Mouse (Mus musculus) midbrain, embryonic 15.5 days (tissue): ENCODE data around the gene Acox3. TPM values are rescaled to one million over a fixed set of nuclear protein-coding genes. Genes with fewer than 3 reads are reported as not detected.

Experiments
- ATAC-seq: fragments of 200-750 bp; cut with Nextera tagmentation; replicated peaks from 2 replicates; pipeline ENCODE4 v1.8.0; 2017; ENCODE audit warnings: moderate TSS enrichment
- H3K27ac ChIP-seq: fragments of 300-500 bp; sonication (generic); 2 replicates; pipeline ENCODE4 v1.5.1; 2015; ENCODE audit warnings: mild to moderate bottlenecking, inconsistent platforms
- H3K27me3 ChIP-seq: fragments of 300-500 bp; sonication (generic); replicated peaks from 2 replicates; pipeline ENCODE4 v1.6.1; 2015; ENCODE audit warnings: inconsistent platforms
- H3K36me3 ChIP-seq: fragments of 300-500 bp; sonication (generic); replicated peaks from 2 replicates; pipeline ENCODE4 v1.6.1; 2015; ENCODE audit warnings: inconsistent platforms
- H3K4me1 ChIP-seq: fragments of 300-500 bp; sonication (generic); 2 replicates; pipeline ENCODE4 v1.6.1; 2015; ENCODE audit warnings: inconsistent platforms
- H3K4me2 ChIP-seq: fragments of 300-500 bp; sonication (generic); 2 replicates; pipeline ENCODE4 v1.6.1; 2015; ENCODE audit warnings: inconsistent platforms, mild to moderate bottlenecking, moderate library complexity
- H3K4me3 ChIP-seq: fragments of 300-500 bp; sonication (generic); 2 replicates; pipeline ENCODE4 v1.5.1; 2015; ENCODE audit warnings: mild to moderate bottlenecking, inconsistent platforms
- H3K9ac ChIP-seq: fragments of 300-500 bp; sonication (generic); 2 replicates; pipeline ENCODE4 v1.6.1; 2015; ENCODE audit warnings: mild to moderate bottlenecking, inconsistent platforms
- H3K9me3 ChIP-seq: fragments of 300-500 bp; sonication (generic); 2 replicates; pipeline ENCODE4 v1.6.1; 2016; ENCODE audit warnings: inconsistent platforms
- WGBS: fragments of 180-500 bp; shearing (Covaris S2); methylation state at CpG from one replicate; pipeline ENCODE4 v1.1.7; 2015; ENCODE audit warnings: mixed read lengths; 5-methylcytosine and 5-hydroxymethylcytosine counted together
- polyA plus RNA-seq: library from polyadenylated mRNA; unstranded; fragments of >200 nt; fragmentation: Nextera tagmentation; extraction: Ambion mirVana; gene quantifications from 2 replicates; pipeline ENCODE4 v1.2.1, GENCODE M21; 2015

The Acox3 gene
- polyA plus RNA-seq, 1 experiment from 2014 or later: 16.0 TPM

GRCm38 (mm10) chr5:35644082-35644481 lies 61.2 kb downstream of the Acox3 start:
- Histone ChIP-seq H3K36me3 (no peaks in the 10 kb centered on the region), H3K27me3 (no peaks in the 10 kb centered on the region), H3K4me2 (no peak overlapping the region), H3K9me3 (no peaks in the 10 kb centered on the region), H3K4me1 (no peaks in the 10 kb centered on the region), H3K9ac (no peak overlapping the region), H3K4me3 (no peak overlapping the region), H3K27ac (no peak overlapping the region)
- no peak for ATAC-seq
- WGBS: 42% methylated on average over 4 of the region's 4 CpGs

- Histone ChIP-seq H3K4me3 (no peak overlapping the region), H3K9me3 (no peaks in the 10 kb centered on the region), H3K27ac (no peak overlapping the region), H3K9ac (no peak overlapping the region), H3K4me2 (no peak overlapping the region), H3K4me1 (no peaks in the 10 kb centered on the region), H3K27me3 (no peaks in the 10 kb centered on the region), H3K36me3 (no peaks in the 10 kb centered on the region)
- WGBS: 80% methylated on average over 6 of the region's 6 CpGs
- no peak for ATAC-seq
Observed at GRCm38 (mm10) chr5:35645938-35646493, 63.2 kb downstream of the Acox3 start.

GRCm38 (mm10) chr5:35646927-35647326 lies 64.1 kb downstream of the Acox3 start:
- 91% methylated on average over 1 of the region's 1 CpGs for WGBS
- Histone ChIP-seq H3K4me3 (no peak overlapping the region), H3K36me3 (no peaks in the 10 kb centered on the region), H3K9ac (no peak overlapping the region), H3K4me2 (no peak overlapping the region), H3K9me3 (no peaks in the 10 kb centered on the region), H3K27me3 (no peaks in the 10 kb centered on the region), H3K4me1 (no peaks in the 10 kb centered on the region), H3K27ac (no peak overlapping the region)
- no peak for ATAC-seq

GRCm38 (mm10) chr5:35647562-35647961 lies 64.7 kb downstream of the Acox3 start:
- no peak overlapping the region for H3K27ac ChIP-seq
- no peaks in the 10 kb centered on the region for H3K9me3 ChIP-seq
- H3K36me3 ChIP-seq: no peaks in the 10 kb centered on the region
- no peaks in the 10 kb centered on the region for H3K4me1 ChIP-seq
- H3K9ac ChIP-seq: no peak overlapping the region
- no peaks in the 10 kb centered on the region for H3K27me3 ChIP-seq
- no peak overlapping the region for H3K4me2 ChIP-seq
- 75% methylated on average over 4 of the region's 4 CpGs for WGBS
- H3K4me3 ChIP-seq: no peak overlapping the region
- no peak for ATAC-seq

- H3K9me3 ChIP-seq: no peaks in the 10 kb centered on the region
- WGBS: 72% methylated on average over 2 of the region's 2 CpGs
- no peaks in the 10 kb centered on the region for H3K36me3 ChIP-seq
- no peaks in the 10 kb centered on the region for H3K27me3 ChIP-seq
- ATAC-seq: no peak
- no peak overlapping the region for H3K4me2 ChIP-seq
- H3K9ac ChIP-seq: no peak overlapping the region
- no peak overlapping the region for H3K4me3 ChIP-seq
- no peaks in the 10 kb centered on the region for H3K4me1 ChIP-seq
- no peak overlapping the region for H3K27ac ChIP-seq
Observed at GRCm38 (mm10) chr5:35648230-35648629, 65.4 kb downstream of the Acox3 start.

- H3K9ac ChIP-seq: no peak overlapping the region
- ATAC-seq: no peak
- H3K27ac ChIP-seq: no peak overlapping the region
- H3K4me1 ChIP-seq: no peaks in the 10 kb centered on the region
- no peak overlapping the region for H3K4me2 ChIP-seq
- H3K9me3 ChIP-seq: no peaks in the 10 kb centered on the region
- H3K4me3 ChIP-seq: no peak overlapping the region
- no peaks in the 10 kb centered on the region for H3K36me3 ChIP-seq
- 86% methylated on average over 3 of the region's 3 CpGs for WGBS
- H3K27me3 ChIP-seq: no peaks in the 10 kb centered on the region
Observed at GRCm38 (mm10) chr5:35652319-35652718, 69.5 kb downstream of the Acox3 start.

- no peak overlapping the region for H3K4me2 ChIP-seq
- 86% methylated on average over 13 of the region's 13 CpGs for WGBS
- ATAC-seq: no peak
Observed at GRCm38 (mm10) chr5:35652872-35653271, 70.0 kb downstream of the Acox3 start.

GRCm38 (mm10) chr5:35653743-35654395 lies 71.0 kb downstream of the Acox3 start:
- Histone ChIP-seq H3K4me1 (no peaks in the 10 kb centered on the region), H3K27ac (no peak overlapping the region), H3K9ac (no peak overlapping the region), H3K27me3 (no peaks in the 10 kb centered on the region), H3K36me3 (no peaks in the 10 kb centered on the region), H3K4me3 (no peak overlapping the region), H3K4me2 (no peak overlapping the region), H3K9me3 (no peaks in the 10 kb centered on the region)
- no peak for ATAC-seq
- 88% methylated on average over 9 of the region's 9 CpGs for WGBS

More at GRCm38 (mm10) chr5:35652872-35653271, 70.0 kb downstream of the Acox3 start:
- Histone ChIP-seq H3K9ac (no peak overlapping the region), H3K4me1 (no peaks in the 10 kb centered on the region), H3K27ac (no peak overlapping the region), H3K4me3 (no peak overlapping the region), H3K27me3 (no peaks in the 10 kb centered on the region), H3K36me3 (no peaks in the 10 kb centered on the region), H3K9me3 (no peaks in the 10 kb centered on the region)

- Histone ChIP-seq H3K4me3 (no peak overlapping the region), H3K9me3 (no peaks in the 10 kb centered on the region), H3K9ac (no peak overlapping the region), H3K27ac (no peak overlapping the region), H3K4me1 (no peaks in the 10 kb centered on the region), H3K36me3 (no peaks in the 10 kb centered on the region), H3K27me3 (no peaks in the 10 kb centered on the region), H3K4me2 (no peak overlapping the region)
- no peak for ATAC-seq
- 90% methylated on average over 10 of the region's 10 CpGs for WGBS
Observed at GRCm38 (mm10) chr5:35655753-35656485, 73.1 kb downstream of the Acox3 start.

- ATAC-seq: no peak
- Histone ChIP-seq H3K27ac (no peak overlapping the region), H3K4me1 (no peaks in the 10 kb centered on the region), H3K27me3 (no peaks in the 10 kb centered on the region), H3K36me3 (no peaks in the 10 kb centered on the region), H3K4me2 (no peak overlapping the region), H3K4me3 (no peak overlapping the region), H3K9me3 (no peaks in the 10 kb centered on the region), H3K9ac (no peak overlapping the region)
- 60% methylated on average over 3 of the region's 3 CpGs for WGBS
Observed at GRCm38 (mm10) chr5:35659503-35659902, 76.7 kb downstream of the Acox3 start.

GRCm38 (mm10) chr5:35661210-35661609 lies 78.4 kb downstream of the Acox3 start:
- no peak overlapping the region for H3K4me2 ChIP-seq
- ATAC-seq: no peak
- no peak overlapping the region for H3K4me3 ChIP-seq
- H3K36me3 ChIP-seq: no peaks in the 10 kb centered on the region
- no peaks in the 10 kb centered on the region for H3K9me3 ChIP-seq
- no peaks in the 10 kb centered on the region for H3K27me3 ChIP-seq
- H3K4me1 ChIP-seq: no peaks in the 10 kb centered on the region
- WGBS: 80% methylated on average over 6 of the region's 6 CpGs
- no peak overlapping the region for H3K27ac ChIP-seq
- no peak overlapping the region for H3K9ac ChIP-seq

GRCm38 (mm10) chr5:35662021-35662545 lies 79.2 kb downstream of the Acox3 start:
- no peak overlapping the region for H3K4me2 ChIP-seq
- no peaks in the 10 kb centered on the region for H3K9me3 ChIP-seq
- WGBS: 84% methylated on average over 9 of the region's 9 CpGs
- no peaks in the 10 kb centered on the region for H3K36me3 ChIP-seq
- no peaks in the 10 kb centered on the region for H3K27me3 ChIP-seq
- no peak overlapping the region for H3K4me3 ChIP-seq
- H3K27ac ChIP-seq: no peak overlapping the region
- no peaks in the 10 kb centered on the region for H3K4me1 ChIP-seq
- H3K9ac ChIP-seq: no peak overlapping the region
- ATAC-seq: no peak
